Mouse (Mus musculus) spleen, adult 2 months (tissue): ENCODE results near the gene Pgrmc2. TPM values are rescaled to one million over a fixed set of nuclear protein-coding genes. Genes with fewer than 3 reads are reported as not detected.

ENCODE experiments used
- DNase-seq, 2 experiments: peaks; one replicate each; pipeline versions ENCODE4 v3.0.0 to v3.0.0-alpha.2; 2012 to 2021; ENCODE audit warnings: low spot score in 2 of 2, low read depth in 1 of 2
- H3K27ac ChIP-seq: fragments of 200-500 bp; 2 replicates; pipeline ENCODE4 v1.5.1; 2012; ENCODE audit warnings: low read length, inconsistent platforms; ENCODE audit not compliant: insufficient read depth
- H3K27me3 ChIP-seq: fragments of 200-500 bp; 2 replicates; pipeline ENCODE4 v1.6.1; 2012; ENCODE audit warnings: mild to moderate bottlenecking, moderate library complexity, low read length, inconsistent platforms; ENCODE audit not compliant: control insufficient read depth, insufficient read depth
- H3K36me3 ChIP-seq: fragments of 200-500 bp; 2 replicates; pipeline ENCODE4 v1.6.1; 2012; ENCODE audit warnings: mild to moderate bottlenecking, low read length, inconsistent platforms; ENCODE audit not compliant: control insufficient read depth, insufficient read depth
- H3K4me1 ChIP-seq: fragments of 200-500 bp; 2 replicates; pipeline ENCODE4 v1.6.1; 2011; ENCODE audit warnings: inconsistent platforms; ENCODE audit not compliant: control insufficient read depth, insufficient read depth, insufficient read length
- H3K4me3 ChIP-seq: fragments of 200-500 bp; 2 replicates; pipeline ENCODE4 v1.5.1; 2011; ENCODE audit warnings: mild to moderate bottlenecking, inconsistent platforms; ENCODE audit not compliant: insufficient read depth, insufficient read length; ENCODE audit errors: extremely low read depth
- CTCF ChIP-seq: fragments of 200-500 bp; IDR thresholded peaks from 2 replicates; pipeline ENCODE4 v1.5.1; 2011; ENCODE audit warnings: mild to moderate bottlenecking, inconsistent platforms; ENCODE audit not compliant: insufficient read depth, insufficient read length, insufficient replicate concordance; ENCODE audit errors: extremely low read depth
- POLR2A ChIP-seq: fragments of 200-500 bp; IDR thresholded peaks from 2 replicates; pipeline ENCODE4 v1.6.1; 2011; ENCODE audit warnings: low read depth, low read length, inconsistent platforms
- WGBS: fragments of 180-500 bp; shearing (Covaris S2); methylation state at CpG from one replicate; pipeline ENCODE4 v1.1.7; 2018; 5-methylcytosine and 5-hydroxymethylcytosine counted together
- polyA plus RNA-seq: library from polyadenylated mRNA; depleted of rRNA; stranded (reverse); fragments of >200 nt; gene quantifications from 2 replicates; pipeline ENCODE4 v1.2.3, GENCODE M21; 2012

The Pgrmc2 gene
- polyA plus RNA-seq, 1 experiment, result 9.2 TPM

- 61% methylated on average over 2 of the region's 2 CpGs for WGBS
- no peaks in the 10 kb centered on the region for H3K36me3 ChIP-seq
- no peak overlapping the region for H3K27ac ChIP-seq
- H3K4me1 ChIP-seq, result no peaks in the 10 kb centered on the region
- H3K27me3 ChIP-seq, result no peaks in the 10 kb centered on the region
- TF ChIP-seq POLR2A, result no peak
- no peak for TF ChIP-seq CTCF
- DNase-seq, result no peak
- H3K4me3 ChIP-seq, result no peak overlapping the region
Observed at GRCm38 (mm10) chr3:41090839-41091238, 8.0 kb upstream of the Pgrmc2 start.

GRCm38 (mm10) chr3:41087071-41087470 is 4.2 kb upstream of the Pgrmc2 start:
- Histone ChIP-seq H3K27ac (no peak overlapping the region), H3K4me3 (no peak overlapping the region), H3K27me3 (no peaks in the 10 kb centered on the region; the same call in 1 of the 2 replicates), H3K36me3 (no peaks in the 10 kb centered on the region), H3K4me1 (peaks cover 4% of the 10 kb centered on the region; the same call in 1 of the 2 replicates)
- TF ChIP-seq POLR2A (no peak), CTCF (no peak)
- DNase-seq, result no peak

DNA sequence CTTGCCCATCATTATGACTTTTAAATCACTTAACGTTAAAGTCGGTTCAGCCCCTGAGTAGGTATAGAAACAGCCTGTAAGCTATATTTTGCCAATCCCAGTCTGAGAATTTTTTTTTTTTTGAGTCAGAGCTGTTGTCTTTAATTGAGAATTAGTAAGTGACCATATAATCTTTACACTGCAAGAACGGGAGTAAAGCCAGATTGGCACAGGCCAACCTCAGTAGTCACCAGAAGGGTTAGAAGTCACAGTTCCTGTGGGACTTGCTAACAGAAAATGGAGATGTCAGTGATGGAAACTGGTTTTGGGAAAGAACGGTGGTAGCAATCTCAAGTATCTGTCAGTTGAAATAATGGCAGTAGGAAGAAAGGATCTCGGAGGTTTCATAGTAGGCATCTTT is 1.6 kb upstream of the Pgrmc2 start:
- Histone ChIP-seq H3K27ac (no peak overlapping the region), H3K4me3 (no peak overlapping the region), H3K36me3 (no peaks in the 10 kb centered on the region), H3K4me1 (peaks cover 4% of the 10 kb centered on the region; the same call in 1 of the 2 replicates), H3K27me3 (no peaks in the 10 kb centered on the region; the same call in 1 of the 2 replicates)
- TF ChIP-seq POLR2A (no peak), CTCF (no peak)
- DNase-seq, result no peak
- 94% methylated on average over 5 of the region's 5 CpGs for WGBS

DNA sequence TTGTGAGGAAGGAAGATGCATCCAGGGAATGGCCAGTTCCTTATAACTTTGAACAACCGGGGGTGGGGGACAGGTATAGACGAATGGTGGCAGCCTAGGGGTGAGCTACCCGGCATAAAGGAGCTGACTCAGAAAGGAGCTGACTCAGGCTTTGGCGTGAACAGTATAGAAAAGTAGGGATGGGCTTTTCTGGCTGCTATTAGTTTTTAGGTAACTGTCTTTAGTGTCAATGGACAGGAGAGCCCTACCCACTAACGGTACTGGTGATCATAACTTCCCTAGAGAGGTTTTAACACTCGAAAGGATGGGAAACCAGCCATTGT is 905 bp upstream of the Pgrmc2 start:
- Histone ChIP-seq H3K27me3 (no peaks in the 10 kb centered on the region; the same call in 1 of the 2 replicates), H3K4me3 (peak overlapping the region; percentile 81), H3K4me1 (peaks cover 4% of the 10 kb centered on the region; the same call in 1 of the 2 replicates), H3K27ac (peak overlapping the region; percentile 80), H3K36me3 (no peaks in the 10 kb centered on the region)
- TF ChIP-seq CTCF, result no peak
- TF ChIP-seq POLR2A, result no peak
- no peak for DNase-seq
- WGBS, result under 1% methylated on average over 6 of the region's 6 CpGs

GRCm38 (mm10) chr3:41082520-41082884 is 344 bp downstream of the Pgrmc2 start:
- H3K36me3 ChIP-seq, result no peaks in the 10 kb centered on the region
- no peak for TF ChIP-seq CTCF
- TF ChIP-seq POLR2A, result no peak
- no peak for DNase-seq
- H3K27ac ChIP-seq, result peak overlapping the region; percentile 68
- WGBS, result under 1% methylated on average over 42 of the region's 43 CpGs
- H3K4me1 ChIP-seq, result peaks cover 4% of the 10 kb centered on the region; the same call in 1 of the 2 replicates
- H3K4me3 ChIP-seq, result peak overlapping the region; percentile 96
- H3K27me3 ChIP-seq, result no peaks in the 10 kb centered on the region; the same call in 1 of the 2 replicates

DNA sequence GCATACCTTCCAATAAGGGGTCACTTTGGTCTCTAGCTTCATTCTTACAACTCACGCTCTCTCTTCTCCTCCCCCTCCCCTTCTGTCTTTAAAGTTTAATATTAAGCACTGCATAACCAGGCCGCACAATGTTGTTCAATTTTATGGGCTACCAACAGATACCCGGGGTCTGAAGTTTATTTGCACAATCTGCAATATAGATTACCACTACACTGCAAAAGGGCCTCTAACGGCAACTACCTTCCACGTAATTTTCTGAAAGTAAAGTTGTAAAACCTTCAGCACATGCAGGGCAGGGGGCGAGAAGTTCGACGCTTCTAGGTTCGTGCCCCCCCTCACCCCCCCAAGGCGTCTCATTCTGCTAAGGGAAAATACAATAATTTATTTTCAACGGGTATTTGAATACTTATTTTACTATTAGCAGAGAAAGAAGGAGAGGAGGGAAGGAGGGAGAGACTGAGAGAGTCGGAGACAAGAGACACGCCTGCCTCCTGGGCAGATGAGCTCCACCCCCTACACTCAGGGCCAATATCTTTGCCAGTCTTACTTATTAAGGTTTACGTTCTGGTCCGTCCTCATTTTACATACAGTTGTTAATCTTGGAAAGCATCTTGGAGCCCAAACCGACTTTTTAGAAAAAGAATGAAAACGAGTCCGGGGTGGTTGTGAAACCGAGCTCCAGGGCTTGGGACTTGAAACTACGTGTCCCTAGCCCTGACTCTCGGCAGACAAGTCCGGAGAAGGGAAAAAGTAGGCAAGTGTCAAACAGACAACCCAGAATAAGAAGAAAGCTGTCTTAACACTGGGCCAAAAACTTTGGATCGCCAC is 1.2 kb downstream of the Pgrmc2 start:
- no peaks in the 10 kb centered on the region; the same call in 1 of the 2 replicates for H3K27me3 ChIP-seq
- TF ChIP-seq POLR2A, result no peak
- TF ChIP-seq CTCF, result no peak
- no peak overlapping the region for H3K27ac ChIP-seq
- DNase-seq, result no peak
- peaks cover 4% of the 10 kb centered on the region; the same call in 1 of the 2 replicates for H3K4me1 ChIP-seq
- WGBS, result 9% methylated on average over 23 of the region's 23 CpGs
- peak overlapping the region; percentile 96 for H3K4me3 ChIP-seq
- H3K36me3 ChIP-seq, result no peaks in the 10 kb centered on the region

DNA sequence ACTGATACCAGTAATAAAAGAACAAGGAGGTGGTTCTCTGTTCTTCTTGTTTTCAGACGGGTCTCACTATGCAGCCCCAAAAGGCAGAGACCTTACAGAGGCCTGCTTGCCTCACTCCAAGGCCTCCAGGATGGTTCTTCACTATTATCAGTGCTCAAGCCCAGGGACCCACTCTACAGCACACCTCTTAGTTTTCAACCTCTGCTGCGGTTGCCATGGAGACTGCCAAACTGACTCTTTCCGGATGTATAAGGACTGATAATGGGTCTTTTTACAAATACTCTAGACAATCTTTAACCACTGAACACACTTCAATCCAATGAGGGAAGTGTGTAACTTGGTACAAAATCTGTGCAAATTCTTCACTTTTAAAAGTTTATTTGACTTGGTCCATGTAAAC is 2.1 kb downstream of the Pgrmc2 start:
- Histone ChIP-seq H3K4me1 (peaks cover 4% of the 10 kb centered on the region; the same call in 1 of the 2 replicates), H3K27ac (no peak overlapping the region), H3K36me3 (no peaks in the 10 kb centered on the region), H3K4me3 (no peak overlapping the region), H3K27me3 (no peaks in the 10 kb centered on the region; the same call in 1 of the 2 replicates)
- no peak for DNase-seq
- no peak for TF ChIP-seq CTCF
- TF ChIP-seq POLR2A, result no peak
- 69% methylated on average over 3 of the region's 3 CpGs for WGBS
